Mouse (Mus musculus): ENCODE data around the gene Mapk12. TPM values are rescaled to one million over a fixed set of nuclear protein-coding genes. Genes with fewer than 3 reads are reported as not detected.

Mapk12 gene
- polyA plus RNA-seq, 1 experiment = 35.0 TPM

GRCm38 (mm10) chr15:89161397-89161796 lies 20.9 kb upstream of the Mapk12 start:
- TF ChIP-seq CEBPB (IDR thresholded peaks at IDR 0.05; ENCODE audit: insufficient read depth, poor library complexity, severe bottlenecking) = no peak
- TF ChIP-seq MYOG (IDR thresholded peaks at IDR 0.05; ENCODE audit: control insufficient read depth in 1 of 3, insufficient read depth in 1 of 3, insufficient read length in 2 of 3, low read depth in 2 of 3) = no peak
- no peak for TF ChIP-seq POLR2A (IDR thresholded peaks at IDR 0.05; ENCODE audit: insufficient read length, low read depth)
- TF ChIP-seq TCF3 (IDR thresholded peaks at IDR 0.05; ENCODE audit: insufficient read length, low read depth) = no peak
- TF ChIP-seq POLR2AphosphoS2 (IDR thresholded peaks at IDR 0.05; ENCODE audit: insufficient read length, low read depth) = no peak
- TF ChIP-seq REST (IDR thresholded peaks at IDR 0.05; ENCODE audit: insufficient read depth, insufficient read length) = no peak
- TF ChIP-seq MYOD1 (IDR thresholded peaks at IDR 0.05; ENCODE audit: control insufficient read depth in 1 of 3, insufficient read length in 2 of 3, low read depth in 2 of 3) = no peak
- TF ChIP-seq E2F4 (IDR thresholded peaks at IDR 0.05; ENCODE audit: insufficient read depth) = no peak
- TF ChIP-seq MAX (IDR thresholded peaks at IDR 0.05; ENCODE audit: low read depth) = no peak
- TF ChIP-seq USF1 (IDR thresholded peaks at IDR 0.05; ENCODE audit: low read depth) = no peak
- TF ChIP-seq TCF12 (IDR thresholded peaks at IDR 0.05; ENCODE audit: insufficient read depth, poor library complexity, severe bottlenecking) = no peak
- H3K27me3 ChIP-seq (ENCODE audit: control insufficient read depth, insufficient read depth, insufficient read length) = no peaks in the 10 kb centered on the region
- H3K79me2 ChIP-seq (ENCODE audit: control insufficient read depth, insufficient read depth) = no peaks in the 10 kb centered on the region
- no peak overlapping the region for H3K4me3 ChIP-seq
- no peak overlapping the region for H3ac ChIP-seq (ENCODE audit: control insufficient read depth, insufficient read length)
- no peak overlapping the region for H3K4me2 ChIP-seq (ENCODE audit: low read depth)
- peaks cover 70% of the 10 kb centered on the region for H3K36me3 ChIP-seq (ENCODE audit: control insufficient read depth, insufficient read depth)

- Histone ChIP-seq H3K4me2 (ENCODE audit: low read depth) (no peak overlapping the region), H3ac (ENCODE audit: control insufficient read depth, insufficient read length) (no peak overlapping the region)
Measured at GRCm38 (mm10) chr15:89158516-89158915, 18.0 kb upstream of the Mapk12 start.

GRCm38 (mm10) chr15:89157954-89158353 lies 17.5 kb upstream of the Mapk12 start:
- Histone ChIP-seq H3K4me2 (ENCODE audit: low read depth) (no peak overlapping the region), H3K27me3 (ENCODE audit: control insufficient read depth, insufficient read depth, insufficient read length) (no peaks in the 10 kb centered on the region), H3K79me2 (ENCODE audit: control insufficient read depth, insufficient read depth) (no peaks in the 10 kb centered on the region), H3K4me3 (no peak overlapping the region), H3ac (ENCODE audit: control insufficient read depth, insufficient read length) (no peak overlapping the region), H3K36me3 (ENCODE audit: control insufficient read depth, insufficient read depth) (peaks cover 46% of the 10 kb centered on the region)
- peak in 1 of 3 experiments; percentile 42 for TF ChIP-seq MYOG (IDR thresholded peaks at IDR 0.05; ENCODE audit: control insufficient read depth in 1 of 3, insufficient read depth in 1 of 3, insufficient read length in 2 of 3, low read depth in 2 of 3)
- no peak for TF ChIP-seq REST (IDR thresholded peaks at IDR 0.05; ENCODE audit: insufficient read depth, insufficient read length)

More at GRCm38 (mm10) chr15:89158516-89158915, 18.0 kb upstream of the Mapk12 start:
- H3K4me3 ChIP-seq = no peak overlapping the region
- H3K36me3 ChIP-seq (ENCODE audit: control insufficient read depth, insufficient read depth) = peaks cover 52% of the 10 kb centered on the region
- no peaks in the 10 kb centered on the region for H3K27me3 ChIP-seq (ENCODE audit: control insufficient read depth, insufficient read depth, insufficient read length)
- no peaks in the 10 kb centered on the region for H3K79me2 ChIP-seq (ENCODE audit: control insufficient read depth, insufficient read depth)
- no peak for TF ChIP-seq POLR2A (IDR thresholded peaks at IDR 0.05; ENCODE audit: insufficient read length, low read depth)
- no peak for TF ChIP-seq MAX (IDR thresholded peaks at IDR 0.05; ENCODE audit: low read depth)
- TF ChIP-seq MYOG (IDR thresholded peaks at IDR 0.05; ENCODE audit: control insufficient read depth in 1 of 3, insufficient read depth in 1 of 3, insufficient read length in 2 of 3, low read depth in 2 of 3) = no peak
- TF ChIP-seq TCF3 (IDR thresholded peaks at IDR 0.05; ENCODE audit: insufficient read length, low read depth) = no peak
- TF ChIP-seq POLR2AphosphoS2 (IDR thresholded peaks at IDR 0.05; ENCODE audit: insufficient read length, low read depth) = peak; percentile 6
- TF ChIP-seq CEBPB (IDR thresholded peaks at IDR 0.05; ENCODE audit: insufficient read depth, poor library complexity, severe bottlenecking) = no peak
- TF ChIP-seq MYOD1 (IDR thresholded peaks at IDR 0.05; ENCODE audit: control insufficient read depth in 1 of 3, insufficient read length in 2 of 3, low read depth in 2 of 3) = no peak
- TF ChIP-seq SRF (IDR thresholded peaks at IDR 0.05; ENCODE audit: control insufficient read depth, insufficient read length, low read depth) = no peak
- no peak for TF ChIP-seq REST (IDR thresholded peaks at IDR 0.05; ENCODE audit: insufficient read depth, insufficient read length)

- no peaks in the 10 kb centered on the region for H3K27me3 ChIP-seq (ENCODE audit: control insufficient read depth, insufficient read depth, insufficient read length)
- peaks cover 16% of the 10 kb centered on the region for H3K36me3 ChIP-seq (ENCODE audit: control insufficient read depth, insufficient read depth)
- TF ChIP-seq MAX (IDR thresholded peaks at IDR 0.05; ENCODE audit: low read depth) (no peak), USF1 (IDR thresholded peaks at IDR 0.05; ENCODE audit: low read depth) (no peak), POLR2AphosphoS2 (IDR thresholded peaks at IDR 0.05; ENCODE audit: insufficient read length, low read depth) (peak; percentile 64), MYOG (IDR thresholded peaks at IDR 0.05; ENCODE audit: control insufficient read depth in 1 of 3, insufficient read depth in 1 of 3, insufficient read length in 2 of 3, low read depth in 2 of 3) (no peak)
Measured at GRCm38 (mm10) chr15:89152312-89152711, 11.8 kb upstream of the Mapk12 start.

GRCm38 (mm10) chr15:89150041-89150390 lies 9.5 kb upstream of the Mapk12 start:
- H3K4me2 ChIP-seq (ENCODE audit: low read depth) = peak overlapping the region; percentile 86
- H3ac ChIP-seq (ENCODE audit: control insufficient read depth, insufficient read length) = no peak overlapping the region
- H3K4me3 ChIP-seq = peak overlapping the region; percentile 30
- H3K36me3 ChIP-seq (ENCODE audit: control insufficient read depth, insufficient read depth) = peaks cover 7% of the 10 kb centered on the region
- no peak for TF ChIP-seq MYOD1 (IDR thresholded peaks at IDR 0.05; ENCODE audit: control insufficient read depth in 1 of 3, insufficient read length in 2 of 3, low read depth in 2 of 3)
- no peak for TF ChIP-seq MYOG (IDR thresholded peaks at IDR 0.05; ENCODE audit: control insufficient read depth in 1 of 3, insufficient read depth in 1 of 3, insufficient read length in 2 of 3, low read depth in 2 of 3)
- peak; percentile 3 for TF ChIP-seq MAX (IDR thresholded peaks at IDR 0.05; ENCODE audit: low read depth)
- no peak for TF ChIP-seq USF1 (IDR thresholded peaks at IDR 0.05; ENCODE audit: low read depth)
- peak; percentile 87 for TF ChIP-seq REST (IDR thresholded peaks at IDR 0.05; ENCODE audit: insufficient read depth, insufficient read length)
- H3K79me2 ChIP-seq (ENCODE audit: control insufficient read depth, insufficient read depth) = no peaks in the 10 kb centered on the region
- no peaks in the 10 kb centered on the region for H3K27me3 ChIP-seq (ENCODE audit: control insufficient read depth, insufficient read depth, insufficient read length)

More at GRCm38 (mm10) chr15:89152312-89152711, 11.8 kb upstream of the Mapk12 start:
- H3K79me2 ChIP-seq (ENCODE audit: control insufficient read depth, insufficient read depth) = no peaks in the 10 kb centered on the region
- no peak overlapping the region for H3K4me3 ChIP-seq
- no peak overlapping the region for H3ac ChIP-seq (ENCODE audit: control insufficient read depth, insufficient read length)
- no peak overlapping the region for H3K4me2 ChIP-seq (ENCODE audit: low read depth)
